ENCODE assay signal across 9 mouse cellular contexts in genomic region chr5:30768598-30768997, GRCm38 (mm10). TPM values are rescaled to one million over a fixed set of nuclear protein-coding genes. Genes with fewer than 3 reads are reported as not detected.
A peak's percentile ranks its signal among the peaks of the same experiment; 100 is the strongest.
DNase-seq lines count a peak whose midpoint lies in the region; ATAC-seq and TF ChIP-seq lines count a peak whose summit lies in the region.
"Had no signal": no experiment of that assay in that cellular context is flagged by ENCODE, and none has a peak within 500 bp of the region (broad histone marks: within the 10 kb centered on the region; RNA-seq: fewer than 3 reads in every experiment).

No protein-coding gene starts in this region.

- no peaks in the 10 kb centered on the region for H3K9me3 ChIP-seq in embryonic facial prominence, embryonic 10.5 days
- no peaks in the 10 kb centered on the region for H3K9me3 ChIP-seq in hindbrain, embryonic 10.5 days

- WGBS in embryonic facial prominence, embryonic 10.5 days, result 28% methylated on average over 9 of the region's 9 CpGs
- 31% methylated on average over 9 of the region's 9 CpGs for WGBS in hindbrain, embryonic 10.5 days
- WGBS in liver, adult 2 months, result 4% methylated on average over 9 of the region's 9 CpGs

- H3K9ac ChIP-seq in liver, adult 2 months (ENCODE audit: low read depth, low read length), result no peak overlapping the region

- peaks cover 11% of the 10 kb centered on the region for H3K36me3 ChIP-seq in embryonic facial prominence, embryonic 10.5 days (replicated peaks)
- H3K36me3 ChIP-seq in hindbrain, embryonic 10.5 days, result peaks cover 58% of the 10 kb centered on the region
- H3K36me3 ChIP-seq in liver, adult 2 months (ENCODE audit: control insufficient read depth, insufficient read depth, low read length), result no peaks in the 10 kb centered on the region

- H3K27me3 ChIP-seq in embryonic facial prominence, embryonic 10.5 days (replicated peaks; ENCODE audit: low read depth, poor library complexity, severe bottlenecking), result peaks cover 2% of the 10 kb centered on the region
- peaks cover 1% of the 10 kb centered on the region; the same call in 1 of the 2 replicates for H3K27me3 ChIP-seq in hindbrain, embryonic 10.5 days (ENCODE audit: insufficient read depth, poor library complexity, severe bottlenecking)
- H3K27me3 ChIP-seq in liver, adult 2 months (ENCODE audit: control insufficient read depth, insufficient read depth, low read length), result no peaks in the 10 kb centered on the region

- H3K79me2 ChIP-seq in liver, adult 2 months (ENCODE audit: control insufficient read depth, insufficient read depth, low read length), result no peaks in the 10 kb centered on the region

- no peak for TF ChIP-seq CTCF in liver, adult 2 months (IDR thresholded peaks at IDR 0.05; ENCODE audit: low read depth, low read length)

- H3K27ac ChIP-seq in embryonic facial prominence, embryonic 10.5 days (replicated peaks), result no peak overlapping the region
- H3K27ac ChIP-seq in hindbrain, embryonic 10.5 days, result 0 out of 2 replicates have a peak overlapping the region, but pooled peaks have one; percentile 3
- H3K27ac ChIP-seq in liver, adult 2 months (replicated peaks; ENCODE audit: insufficient read depth, low read depth, low read length), result no peak overlapping the region

- peaks cover 25% of the 10 kb centered on the region for H3K4me1 ChIP-seq in embryonic facial prominence, embryonic 10.5 days
- H3K4me1 ChIP-seq in hindbrain, embryonic 10.5 days (replicated peaks), result peaks cover 56% of the 10 kb centered on the region
- H3K4me1 ChIP-seq in liver, adult 2 months (ENCODE audit: control insufficient read depth, insufficient read depth, low read length), result no peaks in the 10 kb centered on the region

- ATAC-seq in CD4-positive, CD25-positive, alpha-beta regulatory T cell, adult 4 months, result no peak

- H3K4me3 ChIP-seq in embryonic facial prominence, embryonic 10.5 days, result no peak overlapping the region
- H3K4me3 ChIP-seq in hindbrain, embryonic 10.5 days, result no peak overlapping the region
- no peak overlapping the region for H3K4me3 ChIP-seq in liver, adult 2 months (ENCODE audit: insufficient read depth, low read depth, low read length)
- H3K4me3 ChIP-seq: myocyte had no signal

- TF ChIP-seq POLR2A in liver, adult 2 months (IDR thresholded peaks at IDR 0.05; ENCODE audit: extremely low read depth, insufficient read depth, low read length), result no peak

- DNase-seq in gastrocnemius, postnatal 10 days, result peak; percentile 48
- no peak for DNase-seq in gastrocnemius, adult 18-20 months (ENCODE audit: low spot score)
- peak; percentile 25 for DNase-seq in embryonic facial prominence, embryonic 10.5 days (ENCODE audit: low spot score)
- DNase-seq in hindbrain, embryonic 10.5 days (ENCODE audit: low spot score), result no peak
- peak; percentile 22 for DNase-seq in liver, adult 2 months (ENCODE audit: extremely low read depth, low read depth, low spot score)
- peak; percentile 83 for DNase-seq in ovary, adult 18-20 months (ENCODE audit: low spot score)
- DNase-seq in B cell, adult 2 months, result no peak

RNA-seq across cellular contexts. Expression of gene Mapre3, which starts 45.8 kb away (rescaled TPM):
- total RNA-seq in gastrocnemius, postnatal 10 days (2021), result 10 to 100 TPM; 65.0 to 81.1 TPM
- 10 to 100 TPM; 90.8 to 91.0 TPM for total RNA-seq in gastrocnemius, adult 18-20 months (2021)
- polyA plus RNA-seq in embryonic facial prominence, embryonic 10.5 days (2016; fragmentation: Nextera tagmentation; extraction: Ambion mirVana), result 15.2 and 15.5 TPM in 2 replicates
- polyA plus RNA-seq in hindbrain, embryonic 10.5 days (2016; fragmentation: Nextera tagmentation; extraction: Ambion mirVana), result 21.1 and 41.8 TPM in 2 replicates
- 5.7 and 9.1 TPM in 2 replicates for total RNA-seq in liver, adult 2 months (2014; rRNA removed)
- polyA plus RNA-seq in liver, adult 2 months (2012; rRNA removed), result 33.1 and 48.5 TPM in 2 replicates
- polyA plus RNA-seq in CD4-positive, CD25-positive, alpha-beta regulatory T cell, adult 4 months (2017; shearing (Covaris generic)), result 1 to 10 TPM; 3.0 to 4.1 TPM

RNA-seq across cellular contexts. Expression of gene Dpysl5, which starts 57.2 kb away (rescaled TPM):
- 1 to 10 TPM; 2.7 to 3.2 TPM for total RNA-seq in gastrocnemius, postnatal 10 days (2021)
- total RNA-seq in gastrocnemius, adult 18-20 months (2021), result 1 to 10 TPM in 1 of 2 experiments, under 1 TPM in 1; 0.62 to 1.3 TPM
- polyA plus RNA-seq in embryonic facial prominence, embryonic 10.5 days (2016; fragmentation: Nextera tagmentation; extraction: Ambion mirVana), result 32.8 and 39.6 TPM in 2 replicates
- polyA plus RNA-seq in hindbrain, embryonic 10.5 days (2016; fragmentation: Nextera tagmentation; extraction: Ambion mirVana), result 87.4 and 151 TPM in 2 replicates
- total RNA-seq in liver, adult 2 months (2014; rRNA removed), result not detected in 2 replicates
- polyA plus RNA-seq in liver, adult 2 months (2012; rRNA removed), result 0.06 TPM in 2 replicates
- polyA plus RNA-seq in CD4-positive, CD25-positive, alpha-beta regulatory T cell, adult 4 months (2017; shearing (Covaris generic)), result not detected

Comparison
In these comparisons a context has a peak if more than half of its experiments do, and no peak if none do; other contexts are left out.
1. DNase-seq: peak in gastrocnemius, postnatal 10 days (single experiment), embryonic facial prominence, embryonic 10.5 days (single experiment), liver, adult 2 months (single experiment) and ovary, adult 18-20 months (single experiment); none in gastrocnemius, adult 18-20 months (single experiment), hindbrain, embryonic 10.5 days (single experiment) and B cell, adult 2 months (0 of 2).
2. RNA of gene Dpysl5, which starts 57.2 kb away (polyA plus RNA-seq): 87.4 to 151 TPM in hindbrain, embryonic 10.5 days and 32.8 to 39.6 TPM in embryonic facial prominence, embryonic 10.5 days; 0.06 TPM in liver, adult 2 months and not detected in CD4-positive, CD25-positive, alpha-beta regulatory T cell, adult 4 months; every median in the first group is over 10 times any median in the second.